Mouse (Mus musculus) liver, postnatal 0 days (tissue): ENCODE measurements at regions not wholly inside any gene's neighbourhood (a gene's known extent, or its start where the extent isn't known, plus 50 kb on each side); places are given as distances from the start of the nearest gene placed in this dataset.

Experiments
- CTCF ChIP-seq: sonication (generic); IDR thresholded peaks from 2 replicates; pipeline ENCODE4 v1.5.1; 2016; ENCODE audit warnings: antibody characterized with exemption, low read depth
- EP300 ChIP-seq: IDR thresholded peaks from 2 replicates; pipeline ENCODE4 v1.6.1; 2016; ENCODE audit warnings: antibody characterized with exemption, low read depth, mild to moderate bottlenecking

- TF ChIP-seq CTCF, result no peak
- peak; percentile 20; the same call in 1 of the 2 replicates for TF ChIP-seq EP300
Observed at GRCm38 (mm10) chr14:14645084-14645483, 57.0 kb upstream of the Slc4a7 start.
